Mouse (Mus musculus) common myeloid progenitor, adult 5-6 weeks (primary cell): ENCODE results near the gene Skor1. TPM values are rescaled to one million over a fixed set of nuclear protein-coding genes. Genes with fewer than 3 reads are reported as not detected.

Experiments
- ATAC-seq: replicated peaks from 2 replicates; pipeline ENCODE4 v1.8.0; 2016; ENCODE audit warnings: low read depth, mild to moderate bottlenecking, moderate TSS enrichment, inconsistent platforms; ENCODE audit not compliant: poor library complexity, severe bottlenecking
- total RNA-seq: library from RNA; stranded (forward); fragments of 200-1000, 187-1606 nt; gene quantifications from 2 replicates; pipeline ENCODE4 v1.2.3, GENCODE M21; 2017

Skor1 gene
- total RNA-seq, 1 experiment from 2014 or later, result not detected

- ATAC-seq, result no peak
Measured at GRCm38 (mm10) chr9:63150086-63150800, 1.5 kb upstream of the Skor1 start.

- ATAC-seq, result no peak
Measured at GRCm38 (mm10) chr9:63149372-63149766, 608 bp upstream of the Skor1 start.

GRCm38 (mm10) chr9:63147786-63148409 is 863 bp downstream of the Skor1 start:
- ATAC-seq, result no peak

GRCm38 (mm10) chr9:63147296-63147695 is 1.5 kb downstream of the Skor1 start:
- ATAC-seq, result no peak

GRCm38 (mm10) chr9:63146856-63147274 is 1.9 kb downstream of the Skor1 start:
- no peak for ATAC-seq

- no peak for ATAC-seq
Measured at GRCm38 (mm10) chr9:63146126-63146855, 2.5 kb downstream of the Skor1 start.

GRCm38 (mm10) chr9:63145249-63146125 is 3.3 kb downstream of the Skor1 start:
- no peak for ATAC-seq

GRCm38 (mm10) chr9:63144502-63145248 is 4.1 kb downstream of the Skor1 start:
- ATAC-seq, result no peak

- no peak for ATAC-seq
Measured at GRCm38 (mm10) chr9:63143641-63144501, 4.9 kb downstream of the Skor1 start.

- ATAC-seq, result no peak
Measured at GRCm38 (mm10) chr9:63143227-63143626, 5.5 kb downstream of the Skor1 start.

GRCm38 (mm10) chr9:63142335-63143036 is 6.3 kb downstream of the Skor1 start:
- no peak for ATAC-seq

- no peak for ATAC-seq
Measured at GRCm38 (mm10) chr9:63141641-63142334, 7.0 kb downstream of the Skor1 start.

- no peak for ATAC-seq
Measured at GRCm38 (mm10) chr9:63140211-63140610, 8.6 kb downstream of the Skor1 start.

- no peak for ATAC-seq
Measured at GRCm38 (mm10) chr9:63139661-63140060, 9.1 kb downstream of the Skor1 start.

GRCm38 (mm10) chr9:63138481-63138967 is 10.2 kb downstream of the Skor1 start:
- no peak for ATAC-seq

- no peak for ATAC-seq
Measured at GRCm38 (mm10) chr9:63137615-63137915, 11.2 kb downstream of the Skor1 start.
